Mouse (Mus musculus) layer of hippocampus, postnatal 25 days (tissue): ENCODE measurements around the gene Pop4. TPM values are rescaled to one million over a fixed set of nuclear protein-coding genes. Genes with fewer than 3 reads are reported as not detected.

Source experiments
- DNase-seq, 2 experiments: peaks; one replicate each; pipeline ENCODE4 v3.0.0; 2022; ENCODE audit warnings: mixed read lengths in 2 of 2, low spot score in 1 of 2; ENCODE audit errors: extremely low spot score in 1 of 2
- total RNA-seq, 2 experiments: library from RNA; stranded (reverse); gene quantifications; 2 replicates each; pipeline ENCODE4 v1.2.3; 2021

Pop4 gene
- total RNA-seq, 2 experiments from 2014 or later: 23.4 to 23.8 TPM

- DNase-seq: no peak
These were observed 46.5 kb downstream of the Pop4 start for GRCm38 (mm10) chr7:38224577-38225369.

DNA sequence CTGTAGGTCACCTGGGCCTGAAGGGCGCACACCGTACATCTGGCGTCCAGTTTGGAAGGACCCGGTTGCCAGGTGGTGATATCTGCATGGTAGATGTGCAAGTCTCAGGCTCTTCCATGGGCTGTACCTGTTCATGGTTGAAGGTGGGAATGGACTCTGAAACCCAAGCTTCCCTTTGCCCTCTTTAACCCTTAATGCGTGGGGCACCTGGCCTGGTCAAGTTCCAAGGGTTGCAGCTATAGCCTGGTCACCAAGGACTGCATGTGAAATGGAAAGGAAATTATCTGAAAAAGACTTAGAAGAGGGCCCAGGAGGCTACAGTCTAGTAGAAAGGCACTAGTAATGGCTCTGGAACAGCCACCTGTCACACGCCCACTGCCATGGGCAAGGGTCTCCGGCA is 50.4 kb downstream of the Pop4 start:
- no peak for DNase-seq

DNA sequence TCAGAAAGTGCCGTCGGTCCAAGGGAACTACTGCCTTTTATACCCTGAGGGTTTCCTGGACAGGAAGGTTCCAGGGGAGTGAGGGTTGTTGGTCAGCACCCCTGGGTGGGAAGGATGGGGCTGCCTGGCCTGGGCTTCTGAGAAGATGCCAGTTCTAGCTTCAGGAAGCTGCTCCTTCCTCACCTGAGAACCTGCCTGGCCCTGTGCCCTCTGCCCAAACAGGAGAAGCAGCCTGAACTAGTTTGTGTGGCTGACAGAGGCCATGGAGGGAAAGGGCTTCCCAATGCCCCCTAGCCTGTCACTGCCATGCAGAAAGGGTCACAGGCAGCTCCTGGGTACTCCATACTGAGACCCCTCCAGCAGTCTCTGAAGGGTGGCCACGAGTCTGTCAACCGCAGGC is 51.7 kb downstream of the Pop4 start:
- DNase-seq: no peak

DNA sequence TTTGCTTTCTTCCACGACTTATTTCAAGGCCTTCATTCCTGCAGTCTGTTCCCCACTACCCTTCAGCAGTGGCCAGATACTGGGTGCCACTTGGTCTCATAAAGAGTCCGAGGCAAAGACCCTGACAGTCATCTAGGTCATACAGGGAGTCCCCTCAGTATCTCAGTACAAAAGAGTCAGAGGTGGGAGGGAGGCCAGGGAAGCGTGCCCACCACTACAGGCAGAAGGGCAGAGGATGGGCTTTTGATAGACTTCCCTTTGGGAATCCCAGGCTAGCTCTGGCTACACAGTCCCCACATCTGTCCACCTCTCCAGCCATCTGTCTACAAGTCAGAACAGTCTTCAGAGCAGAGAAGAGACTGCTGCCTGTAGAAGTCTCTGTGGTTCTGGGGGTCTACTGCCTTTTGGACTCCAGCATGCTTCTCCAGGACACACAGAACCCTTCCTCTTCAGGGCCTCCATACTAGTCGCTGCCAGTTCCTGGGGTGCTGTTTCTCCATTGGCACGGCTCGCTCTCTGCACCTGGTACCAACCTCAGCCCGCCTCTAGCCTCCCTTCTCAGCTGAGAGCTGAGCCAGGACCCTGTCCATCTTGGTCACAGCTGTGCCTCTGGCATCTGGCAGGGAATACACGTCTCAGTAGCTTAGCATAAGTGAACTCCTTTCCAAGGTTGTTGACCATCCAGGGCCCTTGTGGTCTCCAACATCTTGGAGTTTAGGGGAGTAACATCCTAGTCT is 52.4 kb downstream of the Pop4 start:
- DNase-seq: no peak

DNA sequence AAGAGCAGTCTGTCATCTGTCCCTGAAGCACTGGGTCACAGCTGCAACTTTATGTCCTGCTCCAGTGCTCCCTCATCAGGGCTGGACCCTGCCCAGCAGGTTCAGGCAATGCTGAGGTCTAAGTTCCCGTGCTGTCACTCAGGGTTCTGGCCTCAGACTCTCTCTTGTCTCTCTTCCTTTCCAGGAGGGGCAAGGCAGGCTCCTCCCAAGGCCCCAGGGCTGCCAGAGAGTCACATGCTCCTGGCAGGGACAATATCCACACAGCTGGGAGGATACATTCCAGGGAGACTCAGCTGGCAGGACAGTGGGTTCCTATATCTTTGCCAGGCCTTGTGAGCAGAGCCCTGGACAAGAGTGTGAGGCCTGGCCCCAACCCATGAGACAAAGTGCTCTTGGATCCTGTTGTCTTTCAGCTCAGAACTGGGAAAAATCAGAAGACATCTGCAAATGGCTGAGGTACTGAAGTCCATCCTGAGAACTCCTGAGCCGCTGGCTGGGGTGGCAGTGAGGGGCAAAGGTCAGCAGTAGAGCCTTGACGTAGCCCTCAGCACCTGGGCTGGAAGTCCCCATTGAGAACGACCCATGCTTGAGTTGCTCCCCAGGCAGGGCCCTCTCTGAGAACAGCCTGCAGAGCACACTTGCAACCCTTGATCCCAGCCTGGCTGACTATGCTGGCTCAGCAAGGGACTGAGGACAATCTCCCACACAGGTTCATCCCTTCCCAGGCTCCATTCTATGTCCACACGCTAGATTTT is 53.6 kb downstream of the Pop4 start:
- peak in 1 of 2 experiments; percentile 30 for DNase-seq

GRCm38 (mm10) chr7:38215697-38216096 is 55.5 kb downstream of the Pop4 start:
- DNase-seq: no peak

GRCm38 (mm10) chr7:38215281-38215680 is 55.9 kb downstream of the Pop4 start:
- no peak for DNase-seq

DNA sequence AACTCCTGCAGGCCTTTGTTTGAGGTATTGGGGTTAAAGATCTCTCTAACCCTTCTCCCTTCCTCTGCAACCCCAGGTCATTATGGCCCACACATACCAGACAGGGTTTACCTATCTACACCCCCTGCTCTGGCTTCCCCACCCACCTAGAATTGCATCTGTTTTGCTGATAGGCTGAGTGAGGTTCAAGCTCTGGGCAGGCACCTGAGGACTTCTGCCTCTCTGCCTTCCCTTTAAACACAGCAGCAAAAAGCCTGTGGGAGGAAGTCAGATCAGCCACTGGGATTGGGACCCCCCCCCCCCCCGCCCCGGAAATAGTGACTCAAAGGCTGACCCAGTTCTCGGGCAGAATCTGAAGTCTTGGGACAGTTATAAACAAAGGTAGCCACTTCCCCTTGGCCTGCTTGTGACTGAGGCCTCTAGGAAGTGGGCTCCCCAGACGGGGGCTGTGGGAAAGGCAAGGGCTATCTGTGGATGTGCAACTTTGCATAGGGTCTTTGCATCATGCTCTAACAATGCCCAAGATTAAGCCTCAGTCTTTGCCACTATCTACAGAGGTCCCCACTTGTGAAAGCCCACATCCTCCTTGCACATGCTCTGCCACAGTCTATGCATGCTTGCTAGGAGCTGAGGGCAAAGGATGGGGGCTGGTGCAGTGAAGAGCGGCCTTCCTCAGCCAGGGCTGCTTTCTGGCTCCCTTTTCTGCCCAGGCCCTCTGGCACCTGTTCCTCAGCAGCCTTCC is 56.6 kb downstream of the Pop4 start:
- DNase-seq: no peak

DNA sequence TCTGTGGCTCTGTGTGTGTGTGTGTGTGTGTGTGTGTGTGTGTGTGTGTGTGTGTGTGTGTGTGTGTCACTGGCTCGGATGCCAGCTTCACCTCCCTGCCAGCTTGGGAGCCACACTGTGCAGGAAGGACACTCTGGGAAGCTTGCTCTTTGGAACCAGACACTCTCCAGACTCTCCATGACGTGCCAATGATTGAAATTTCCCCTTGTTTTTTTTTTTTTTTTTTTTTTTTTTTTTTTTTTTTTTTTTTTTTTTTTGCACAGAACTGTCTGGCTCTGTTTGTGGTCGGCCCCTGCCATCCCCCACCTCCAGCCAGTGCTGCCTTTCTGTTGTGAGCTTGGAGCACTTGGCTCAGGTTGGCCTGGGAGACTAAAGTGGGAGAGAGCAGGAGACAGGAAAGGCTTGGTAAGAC is 58.6 kb downstream of the Pop4 start:
- no peak for DNase-seq

Other genes starting within 250 kb of the Pop4 start
- gene Uri1, start 247.9 kb downstream of the Pop4 start, total RNA-seq: 10 to 100 TPM; 38.2 to 42.4 TPM
- gene Ccne1, start 163.9 kb downstream of the Pop4 start, total RNA-seq: 10 to 100 TPM; 13.1 to 13.4 TPM
- gene 1600014C10Rik, start 88.2 kb downstream of the Pop4 start, total RNA-seq: 10 to 100 TPM; 22.8 to 28.3 TPM
- 1 to 10 TPM; 1.5 to 3.1 TPM for gene Plekhf1, start 43.4 kb downstream of the Pop4 start, total RNA-seq